Mouse (Mus musculus) embryonic facial prominence, embryonic 11.5 days (tissue): ENCODE data around the gene Mterf1a. TPM values are rescaled to one million over a fixed set of nuclear protein-coding genes. Genes with fewer than 3 reads are reported as not detected.
"Not testable (repeated sequence)": the region's sequence is repeated elsewhere in the genome, so short reads cannot be mapped to it uniquely, and the experiment has no call there.

Source experiments
- ATAC-seq: fragments of 200-750 bp; cut with Nextera tagmentation; replicated peaks from 2 replicates; pipeline ENCODE4 v1.8.0; 2017; ENCODE audit warnings: low read depth; ENCODE audit not compliant: insufficient number of reproducible peaks, low FRiP score, low TSS enrichment
- DNase-seq: peaks from one replicate; pipeline ENCODE4 v3.0.0-alpha.2; 2015; ENCODE audit warnings: low spot score
- H3K27ac ChIP-seq: fragments of 300-500 bp; sonication (generic); replicated peaks from 2 replicates; pipeline ENCODE4 v1.5.1; 2014; ENCODE audit warnings: mild to moderate bottlenecking, low read depth, low read length, control low read depth
- H3K27me3 ChIP-seq: fragments of 300-500 bp; sonication (generic); 2 replicates; pipeline ENCODE4 v1.6.1; 2014; ENCODE audit warnings: mild to moderate bottlenecking, low read length, moderate library complexity, mixed read lengths; ENCODE audit not compliant: control insufficient read depth, insufficient read depth
- H3K36me3 ChIP-seq: fragments of 300-500 bp; sonication (generic); replicated peaks from 2 replicates; pipeline ENCODE4 v1.6.1; 2014; ENCODE audit warnings: low read depth, mild to moderate bottlenecking, low read length, moderate library complexity, mixed read lengths; ENCODE audit not compliant: control insufficient read depth, insufficient read depth
- H3K4me1 ChIP-seq: fragments of 300-500 bp; sonication (generic); 2 replicates; pipeline ENCODE4 v1.6.1; 2014; ENCODE audit warnings: low read length, mixed read lengths; ENCODE audit not compliant: control insufficient read depth, insufficient read depth
- H3K4me2 ChIP-seq: fragments of 300-500 bp; sonication (generic); 2 replicates; pipeline ENCODE4 v1.6.1; 2014; ENCODE audit warnings: low read depth, mild to moderate bottlenecking, control low read depth, low read length, moderate library complexity
- H3K4me3 ChIP-seq: fragments of 300-500 bp; sonication (generic); 2 replicates; pipeline ENCODE4 v1.5.1; 2014; ENCODE audit warnings: low read depth, low read length, control low read depth
- H3K9ac ChIP-seq: fragments of 300-500 bp; sonication (generic); replicated peaks from 2 replicates; pipeline ENCODE4 v1.6.1; 2014; ENCODE audit warnings: mild to moderate bottlenecking, control low read depth, low read length
- H3K9me3 ChIP-seq: fragments of 300-500 bp; sonication (generic); replicated peaks from 2 replicates; pipeline ENCODE4 v1.6.1; 2016; ENCODE audit warnings: mild to moderate bottlenecking, low read length, inconsistent platforms, mixed read lengths; ENCODE audit not compliant: control insufficient read depth
- WGBS: fragments of 180-500 bp; shearing (Covaris S2); extraction: QIAGEN DNeasy Blood & Tissue Kit; methylation state at CpG from one replicate; pipeline ENCODE4 v1.1.7; 2014; 5-methylcytosine and 5-hydroxymethylcytosine counted together
- polyA plus RNA-seq: library from polyadenylated mRNA; unstranded; fragments of >200 nt; fragmentation: Nextera tagmentation; extraction: Ambion mirVana; gene quantifications from 2 replicates; pipeline ENCODE4 v1.2.1, GENCODE M21; 2014

Gene Mterf1a
- polyA plus RNA-seq = 10.4 and 11.3 TPM in 2 replicates

- not testable (repeated sequence) for DNase-seq
Observed at GRCm38 (mm10) chr5:3893459-3894293, at the start of gene Mterf1a. TSS of gene Mterf1a (minus strand) at chr5:3893933.

GRCm38 (mm10) chr5:3943169-3943568 lies 49.4 kb upstream of the Mterf1a start:
- WGBS = 68% methylated on average over 4 of the region's 4 CpGs
- not testable (repeated sequence) for ATAC-seq, H3K4me2 ChIP-seq

More at GRCm38 (mm10) chr5:3893459-3894293, at the start of gene Mterf1a:
- 0% methylated on average over 6 of the region's 47 CpGs for WGBS
- not testable (repeated sequence) for H3K4me1 ChIP-seq, H3K36me3 ChIP-seq, H3K9me3 ChIP-seq, H3K27me3 ChIP-seq, H3K27ac ChIP-seq
- peak within 1 kb of the TSS; percentile 26; the same call in 1 of the 2 replicates for H3K9ac ChIP-seq
- ATAC-seq = peak; percentile 97
- H3K4me3 ChIP-seq = peak within 1 kb of the TSS; percentile 35
- H3K4me2 ChIP-seq = peak within 1 kb of the TSS; percentile 44; the same call in 1 of the 2 replicates

DNA sequence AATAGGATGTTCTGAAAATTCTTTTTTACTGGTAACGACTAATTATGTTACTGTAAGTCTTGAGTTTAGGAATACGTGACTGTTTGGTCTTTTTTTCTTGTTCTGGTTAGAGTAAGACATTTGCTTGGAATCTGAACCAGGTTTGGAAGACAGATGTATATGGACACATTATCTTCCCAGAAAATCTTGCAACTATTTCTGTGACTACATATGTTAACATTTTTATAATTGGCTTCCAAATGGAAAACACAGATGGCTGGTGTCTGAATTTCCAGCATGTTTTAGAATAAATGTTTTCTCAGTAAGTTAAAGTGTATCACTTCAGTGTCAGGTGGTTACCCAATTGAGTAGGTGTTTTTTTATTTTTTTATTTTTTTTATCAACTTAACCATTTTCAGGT lies 47.5 kb upstream of the Mterf1a start:
- Histone ChIP-seq H3K9me3 (no peaks in the 10 kb centered on the region), H3K4me2 (no peak overlapping the region), H3K27me3 (no peaks in the 10 kb centered on the region), H3K4me3 (no peak overlapping the region), H3K9ac (no peak overlapping the region), H3K27ac (no peak overlapping the region), H3K36me3 (no peaks in the 10 kb centered on the region), H3K4me1 (no peaks in the 10 kb centered on the region)
- WGBS = 84% methylated on average over 2 of the region's 2 CpGs
- no peak for ATAC-seq
- DNase-seq = no peak

More at GRCm38 (mm10) chr5:3943169-3943568, 49.4 kb upstream of the Mterf1a start:
- not testable (repeated sequence) for H3K4me3 ChIP-seq, H3K9me3 ChIP-seq, H3K9ac ChIP-seq, H3K4me1 ChIP-seq, H3K36me3 ChIP-seq, DNase-seq, H3K27me3 ChIP-seq, H3K27ac ChIP-seq

GRCm38 (mm10) chr5:3939335-3939734 lies 45.6 kb upstream of the Mterf1a start:
- no peak for DNase-seq
- H3K4me3 ChIP-seq = no peak overlapping the region
- no peak overlapping the region for H3K9ac ChIP-seq
- H3K4me2 ChIP-seq = no peak overlapping the region
- no peaks in the 10 kb centered on the region for H3K27me3 ChIP-seq
- H3K9me3 ChIP-seq = no peaks in the 10 kb centered on the region
- ATAC-seq = no peak
- WGBS = 96% methylated on average over 5 of the region's 5 CpGs
- H3K27ac ChIP-seq = no peak overlapping the region
- H3K36me3 ChIP-seq = no peaks in the 10 kb centered on the region
- H3K4me1 ChIP-seq = no peaks in the 10 kb centered on the region

DNA sequence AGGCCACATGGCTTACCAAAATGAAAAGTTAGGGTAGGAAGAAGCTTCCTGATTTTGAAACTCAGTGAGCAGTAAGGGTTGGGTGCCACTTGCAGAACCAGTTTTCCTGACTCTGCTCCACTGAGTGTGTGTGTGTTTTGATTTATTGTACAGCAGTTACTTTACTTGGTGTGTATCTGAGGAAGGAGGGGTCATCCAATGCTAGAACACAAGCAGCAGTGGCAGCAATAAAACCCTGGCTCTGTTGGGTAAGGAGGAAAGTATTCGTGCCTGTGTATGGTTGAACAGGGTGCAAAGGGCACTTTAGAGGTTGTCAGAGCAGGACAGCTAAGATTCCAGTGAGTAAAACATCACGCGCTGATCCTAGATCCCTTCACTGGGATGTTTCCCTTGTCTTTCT lies 45.2 kb upstream of the Mterf1a start:
- H3K9me3 ChIP-seq = no peaks in the 10 kb centered on the region
- H3K4me2 ChIP-seq = no peak overlapping the region
- no peak overlapping the region for H3K9ac ChIP-seq
- H3K36me3 ChIP-seq = no peaks in the 10 kb centered on the region
- 93% methylated on average over 3 of the region's 3 CpGs for WGBS
- ATAC-seq (no peak), DNase-seq (no peak)
- no peaks in the 10 kb centered on the region for H3K27me3 ChIP-seq
- H3K4me1 ChIP-seq = no peaks in the 10 kb centered on the region
- no peak overlapping the region for H3K4me3 ChIP-seq
- no peak overlapping the region for H3K27ac ChIP-seq

GRCm38 (mm10) chr5:3935778-3936554 lies 42.2 kb upstream of the Mterf1a start:
- Histone ChIP-seq H3K9me3 (no peaks in the 10 kb centered on the region), H3K27me3 (no peaks in the 10 kb centered on the region), H3K9ac (no peak overlapping the region), H3K36me3 (no peaks in the 10 kb centered on the region), H3K4me3 (no peak overlapping the region), H3K27ac (no peak overlapping the region), H3K4me2 (no peak overlapping the region), H3K4me1 (no peaks in the 10 kb centered on the region)
- WGBS = 90% methylated on average over 8 of the region's 8 CpGs
- no peak for ATAC-seq
- DNase-seq = no peak

GRCm38 (mm10) chr5:3935266-3935665 lies 41.5 kb upstream of the Mterf1a start:
- Histone ChIP-seq H3K4me1 (no peaks in the 10 kb centered on the region), H3K4me2 (no peak overlapping the region), H3K9ac (no peak overlapping the region), H3K36me3 (no peaks in the 10 kb centered on the region), H3K27me3 (no peaks in the 10 kb centered on the region), H3K27ac (no peak overlapping the region), H3K9me3 (no peaks in the 10 kb centered on the region), H3K4me3 (no peak overlapping the region)
- no peak for ATAC-seq
- 96% methylated on average over 5 of the region's 5 CpGs for WGBS
- DNase-seq = no peak

GRCm38 (mm10) chr5:3933551-3933950 lies 39.8 kb upstream of the Mterf1a start:
- Histone ChIP-seq H3K4me3 (no peak overlapping the region), H3K9ac (no peak overlapping the region), H3K9me3 (no peaks in the 10 kb centered on the region), H3K4me2 (no peak overlapping the region), H3K27ac (no peak overlapping the region), H3K36me3 (no peaks in the 10 kb centered on the region), H3K27me3 (no peaks in the 10 kb centered on the region), H3K4me1 (peaks cover 4% of the 10 kb centered on the region; the same call in 1 of the 2 replicates)
- no peak for ATAC-seq
- 93% methylated on average over 3 of the region's 3 CpGs for WGBS
- DNase-seq = no peak
